Mouse (Mus musculus): Measurements from ENCODE around the gene Slc25a34. TPM values are rescaled to one million over a fixed set of nuclear protein-coding genes. Genes with fewer than 3 reads are reported as not detected.

Slc25a34 gene
- polyA plus RNA-seq, 1 experiment: 0.12 TPM

- Histone ChIP-seq H3K4me2 (ENCODE audit: low read depth) (no peak overlapping the region), H3ac (ENCODE audit: control insufficient read depth, insufficient read length) (no peak overlapping the region), H3K4me3 (no peak overlapping the region), H3K36me3 (ENCODE audit: control insufficient read depth, insufficient read depth) (no peaks in the 10 kb centered on the region), H3K27me3 (ENCODE audit: control insufficient read depth, insufficient read depth, insufficient read length) (no peaks in the 10 kb centered on the region), H3K79me2 (ENCODE audit: control insufficient read depth, insufficient read depth) (peaks cover 13% of the 10 kb centered on the region)
- no peak for TF ChIP-seq REST (IDR thresholded peaks at IDR 0.05; ENCODE audit: insufficient read depth, insufficient read length)
- TF ChIP-seq SRF (IDR thresholded peaks at IDR 0.05; ENCODE audit: control insufficient read depth, insufficient read length, low read depth): no peak
- no peak for TF ChIP-seq POLR2A (IDR thresholded peaks at IDR 0.05; ENCODE audit: insufficient read length, low read depth)
These were observed 23.6 kb upstream of the Slc25a34 start for GRCm38 (mm10) chr4:141647187-141647586.

GRCm38 (mm10) chr4:141645988-141646387 lies 22.4 kb upstream of the Slc25a34 start:
- TF ChIP-seq SRF (IDR thresholded peaks at IDR 0.05; ENCODE audit: control insufficient read depth, insufficient read length, low read depth): no peak
- no peak for TF ChIP-seq TCF12 (IDR thresholded peaks at IDR 0.05; ENCODE audit: insufficient read depth, poor library complexity, severe bottlenecking)
- TF ChIP-seq POLR2AphosphoS2 (IDR thresholded peaks at IDR 0.05; ENCODE audit: insufficient read length, low read depth): no peak
- no peak for TF ChIP-seq MYOG (IDR thresholded peaks at IDR 0.05; ENCODE audit: control insufficient read depth in 1 of 3, insufficient read depth in 1 of 3, insufficient read length in 2 of 3, low read depth in 2 of 3)
- TF ChIP-seq E2F4 (IDR thresholded peaks at IDR 0.05; ENCODE audit: insufficient read depth): no peak
- TF ChIP-seq POLR2A (IDR thresholded peaks at IDR 0.05; ENCODE audit: insufficient read length, low read depth): no peak
- no peak for TF ChIP-seq REST (IDR thresholded peaks at IDR 0.05; ENCODE audit: insufficient read depth, insufficient read length)
- no peak for TF ChIP-seq MAX (IDR thresholded peaks at IDR 0.05; ENCODE audit: low read depth)
- no peak for TF ChIP-seq TCF3 (IDR thresholded peaks at IDR 0.05; ENCODE audit: insufficient read length, low read depth)
- H3K4me3 ChIP-seq: no peak overlapping the region
- no peaks in the 10 kb centered on the region for H3K36me3 ChIP-seq (ENCODE audit: control insufficient read depth, insufficient read depth)
- peaks cover 13% of the 10 kb centered on the region for H3K79me2 ChIP-seq (ENCODE audit: control insufficient read depth, insufficient read depth)
- H3K27me3 ChIP-seq (ENCODE audit: control insufficient read depth, insufficient read depth, insufficient read length): no peaks in the 10 kb centered on the region
- no peak overlapping the region for H3K4me2 ChIP-seq (ENCODE audit: low read depth)
- no peak overlapping the region for H3ac ChIP-seq (ENCODE audit: control insufficient read depth, insufficient read length)

GRCm38 (mm10) chr4:141643118-141643855 lies 19.7 kb upstream of the Slc25a34 start:
- Histone ChIP-seq H3K4me3 (no peak overlapping the region), H3K36me3 (ENCODE audit: control insufficient read depth, insufficient read depth) (no peaks in the 10 kb centered on the region), H3ac (ENCODE audit: control insufficient read depth, insufficient read length) (no peak overlapping the region), H3K4me2 (ENCODE audit: low read depth) (peak overlapping the region; percentile 55), H3K79me2 (ENCODE audit: control insufficient read depth, insufficient read depth) (peaks cover 5% of the 10 kb centered on the region), H3K27me3 (ENCODE audit: control insufficient read depth, insufficient read depth, insufficient read length) (no peaks in the 10 kb centered on the region)
- TF ChIP-seq CEBPB (IDR thresholded peaks at IDR 0.05; ENCODE audit: insufficient read depth, poor library complexity, severe bottlenecking) (no peak), POLR2A (IDR thresholded peaks at IDR 0.05; ENCODE audit: insufficient read length, low read depth) (no peak), USF1 (IDR thresholded peaks at IDR 0.05; ENCODE audit: low read depth) (no peak), SRF (IDR thresholded peaks at IDR 0.05; ENCODE audit: control insufficient read depth, insufficient read length, low read depth) (no peak), TCF12 (IDR thresholded peaks at IDR 0.05; ENCODE audit: insufficient read depth, poor library complexity, severe bottlenecking) (no peak), E2F4 (IDR thresholded peaks at IDR 0.05; ENCODE audit: insufficient read depth) (no peak), MAX (IDR thresholded peaks at IDR 0.05; ENCODE audit: low read depth) (no peak), MYOG (IDR thresholded peaks at IDR 0.05; ENCODE audit: control insufficient read depth in 1 of 3, insufficient read depth in 1 of 3, insufficient read length in 2 of 3, low read depth in 2 of 3) (peak in 2 of 3 experiments; percentile 32 to 60), MYOD1 (IDR thresholded peaks at IDR 0.05; ENCODE audit: control insufficient read depth in 1 of 3, insufficient read length in 2 of 3, low read depth in 2 of 3) (peak in 2 of 3 experiments; percentile 36 to 54), TCF3 (IDR thresholded peaks at IDR 0.05; ENCODE audit: insufficient read length, low read depth) (no peak), POLR2AphosphoS2 (IDR thresholded peaks at IDR 0.05; ENCODE audit: insufficient read length, low read depth) (no peak), REST (IDR thresholded peaks at IDR 0.05; ENCODE audit: insufficient read depth, insufficient read length) (no peak)

GRCm38 (mm10) chr4:141641961-141642811 lies 18.6 kb upstream of the Slc25a34 start:
- TF ChIP-seq POLR2AphosphoS2 (IDR thresholded peaks at IDR 0.05; ENCODE audit: insufficient read length, low read depth) (no peak), CEBPB (IDR thresholded peaks at IDR 0.05; ENCODE audit: insufficient read depth, poor library complexity, severe bottlenecking) (no peak), MYOD1 (IDR thresholded peaks at IDR 0.05; ENCODE audit: control insufficient read depth in 1 of 3, insufficient read length in 2 of 3, low read depth in 2 of 3) (no peak), TCF3 (IDR thresholded peaks at IDR 0.05; ENCODE audit: insufficient read length, low read depth) (no peak), USF1 (IDR thresholded peaks at IDR 0.05; ENCODE audit: low read depth) (no peak), SRF (IDR thresholded peaks at IDR 0.05; ENCODE audit: control insufficient read depth, insufficient read length, low read depth) (no peak), TCF12 (IDR thresholded peaks at IDR 0.05; ENCODE audit: insufficient read depth, poor library complexity, severe bottlenecking) (no peak), MYOG (IDR thresholded peaks at IDR 0.05; ENCODE audit: control insufficient read depth in 1 of 3, insufficient read depth in 1 of 3, insufficient read length in 2 of 3, low read depth in 2 of 3) (no peak), POLR2A (IDR thresholded peaks at IDR 0.05; ENCODE audit: insufficient read length, low read depth) (no peak), MAX (IDR thresholded peaks at IDR 0.05; ENCODE audit: low read depth) (no peak), E2F4 (IDR thresholded peaks at IDR 0.05; ENCODE audit: insufficient read depth) (no peak), REST (IDR thresholded peaks at IDR 0.05; ENCODE audit: insufficient read depth, insufficient read length) (no peak)
- Histone ChIP-seq H3K79me2 (ENCODE audit: control insufficient read depth, insufficient read depth) (peaks cover 5% of the 10 kb centered on the region), H3K36me3 (ENCODE audit: control insufficient read depth, insufficient read depth) (no peaks in the 10 kb centered on the region), H3ac (ENCODE audit: control insufficient read depth, insufficient read length) (no peak overlapping the region), H3K4me2 (ENCODE audit: low read depth) (no peak overlapping the region), H3K4me3 (no peak overlapping the region), H3K27me3 (ENCODE audit: control insufficient read depth, insufficient read depth, insufficient read length) (no peaks in the 10 kb centered on the region)

Data from myocyte (in vitro differentiated cells).